Mouse (Mus musculus) left cerebral cortex, adult 9 months (tissue): ENCODE measurements around the gene Drd2.

Experiments
- DNase-seq, 2 experiments: peaks; one replicate each; pipeline ENCODE4 v3.0.0; 2022; ENCODE audit warnings: low spot score in 2 of 2

The Drd2 gene

DNA sequence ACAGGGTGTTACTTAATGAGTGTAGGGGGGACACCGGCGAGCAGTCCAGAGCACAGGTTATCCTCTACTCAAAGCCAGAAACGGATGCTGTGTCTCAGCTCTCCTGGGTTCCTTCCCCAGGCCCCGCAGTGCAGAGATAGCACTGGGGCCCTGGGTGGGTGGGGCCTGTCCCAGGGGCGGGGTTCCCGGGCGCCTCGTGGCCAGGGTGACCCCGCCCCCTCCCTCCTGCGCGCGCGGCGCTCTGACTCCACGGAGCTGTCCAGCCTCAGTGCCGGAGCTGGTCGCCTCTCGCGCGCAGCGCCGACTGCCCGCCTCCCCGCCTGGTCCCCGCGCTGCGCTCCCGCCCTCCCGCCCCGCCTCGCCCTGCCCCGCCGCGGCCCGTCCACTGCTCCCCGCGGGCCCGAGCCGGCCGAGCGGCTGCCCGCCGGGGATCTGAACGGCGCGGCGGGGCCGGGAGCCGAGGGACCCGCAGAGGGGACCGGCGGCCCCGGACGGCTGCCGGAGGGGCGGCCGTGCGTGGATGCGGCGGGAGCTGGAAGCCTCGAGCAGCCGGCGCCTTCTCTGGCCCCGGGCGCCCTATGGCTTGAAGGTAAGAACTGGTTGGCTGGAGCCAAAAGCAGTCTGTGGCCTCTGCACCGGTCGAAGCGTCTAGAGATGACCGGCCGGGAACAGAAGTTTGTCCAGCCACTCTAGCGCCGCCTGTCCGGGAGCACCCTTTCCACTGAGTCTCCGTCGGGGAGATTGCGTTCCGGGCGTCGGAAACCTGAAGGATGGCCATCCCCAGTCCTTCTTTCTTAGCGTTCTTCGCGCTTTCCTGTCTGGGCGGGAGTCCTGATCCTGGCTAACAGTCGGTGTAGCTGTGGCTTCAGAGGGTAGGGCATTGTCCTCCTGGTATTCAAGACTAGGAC lies at the start of gene Drd2:
TSS of gene Drd2 (plus strand) at position 492 of the 908 bp plus-strand sequence.
- DNase-seq: no peak

DNA sequence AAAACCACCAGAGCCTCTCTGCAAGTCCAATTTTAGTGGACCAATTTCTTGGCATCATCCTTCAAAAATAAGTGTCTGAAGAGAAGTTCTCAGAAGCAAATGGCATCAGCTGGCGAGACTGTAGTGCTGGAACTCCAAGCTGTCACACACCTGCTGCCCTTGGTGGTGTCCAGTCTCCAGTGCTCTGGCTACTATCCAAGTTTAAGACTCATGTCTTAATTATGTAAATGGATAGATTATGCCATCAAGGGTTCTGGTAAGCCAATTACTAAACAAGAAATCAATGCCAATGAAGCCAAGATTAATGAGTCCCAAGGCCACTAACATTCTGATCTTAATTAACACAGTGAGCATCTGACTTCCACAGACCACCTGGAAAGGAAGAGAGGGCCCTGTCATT lies 45.3 kb upstream of the Drd2 start:
- no peak for DNase-seq

GRCm38 (mm10) chr9:49307576-49307975 lies 32.9 kb upstream of the Drd2 start:
- peak; percentile 3 to 8 for DNase-seq

DNA sequence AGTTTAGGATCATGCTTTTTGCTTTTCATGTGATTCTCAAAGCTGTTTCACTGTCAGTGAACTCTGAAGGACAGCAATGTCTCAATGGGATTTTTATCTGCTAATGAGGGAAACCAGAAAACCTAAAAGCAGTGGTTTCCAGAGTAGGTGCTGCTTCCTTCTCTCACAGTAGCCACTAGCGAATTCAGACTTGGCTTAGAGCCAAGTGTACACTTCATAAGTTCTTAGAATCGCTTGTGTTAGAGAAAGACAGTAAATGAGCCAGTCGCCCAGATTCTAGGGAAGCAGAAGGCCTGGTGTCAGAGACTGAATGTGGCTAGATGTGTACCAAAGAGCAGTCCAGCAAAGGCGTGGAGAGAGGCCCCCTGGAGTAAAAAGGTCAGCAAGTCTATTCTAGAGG lies 29.6 kb upstream of the Drd2 start:
- DNase-seq: no peak

DNA sequence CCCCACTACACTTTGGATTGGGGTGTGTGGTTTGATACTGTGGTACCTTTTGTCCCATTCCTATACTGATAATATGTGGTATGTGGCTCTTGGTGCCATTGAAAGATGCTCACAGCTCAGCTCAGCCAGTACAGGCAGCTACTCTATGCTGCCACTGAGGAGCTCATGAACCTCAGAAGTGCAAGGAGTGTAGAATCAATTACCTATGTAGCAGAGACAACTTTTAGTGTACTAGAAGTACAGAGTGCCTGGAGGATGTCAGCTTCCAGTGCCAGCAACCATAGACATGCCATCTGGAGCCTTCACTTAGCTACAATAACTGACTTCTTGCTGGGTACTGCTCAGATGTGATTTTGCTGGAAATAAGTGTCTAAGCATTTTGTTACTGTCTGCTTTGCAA lies 21.8 kb upstream of the Drd2 start:
- DNase-seq: no peak

DNA sequence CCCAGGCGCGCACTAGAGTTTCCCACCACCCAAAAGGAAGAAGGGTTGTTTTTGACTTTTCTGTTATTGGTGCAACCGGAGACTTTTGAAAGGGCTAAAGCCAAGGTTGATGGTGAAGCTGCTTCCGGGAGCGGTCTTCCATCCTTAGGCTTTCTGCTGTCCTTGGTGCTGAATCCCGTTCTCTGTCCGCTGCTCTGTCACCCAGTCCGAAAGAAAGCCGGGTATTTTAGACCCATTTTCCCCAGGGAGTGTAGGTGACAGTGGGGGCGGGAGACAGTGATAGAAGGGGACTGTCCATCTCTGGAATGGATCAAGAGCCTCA lies 578 bp downstream of the Drd2 start:
- DNase-seq: no peak

- DNase-seq: no peak
These were observed 25.3 kb downstream of the Drd2 start for GRCm38 (mm10) chr9:49365763-49366162.

DNA sequence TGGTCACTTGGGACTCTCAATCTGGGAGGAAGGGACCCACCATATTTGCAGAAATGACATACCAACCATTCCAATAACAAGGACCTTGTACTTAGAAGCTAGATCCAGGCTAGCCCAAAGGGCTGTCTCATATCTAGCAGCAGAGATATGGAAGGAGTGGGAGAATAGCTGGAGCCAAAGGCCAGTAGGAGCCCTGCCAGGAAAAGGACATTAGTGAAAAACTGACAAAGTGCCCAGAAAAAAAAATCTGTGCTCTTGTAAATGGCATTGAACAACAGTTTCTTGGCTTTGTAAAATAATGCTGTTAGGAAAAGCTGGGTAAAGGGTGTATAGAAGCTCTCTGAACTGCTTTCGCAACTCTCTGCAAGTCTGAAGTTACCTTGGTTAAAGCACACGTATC lies 33.5 kb downstream of the Drd2 start:
- DNase-seq: no peak

DNA sequence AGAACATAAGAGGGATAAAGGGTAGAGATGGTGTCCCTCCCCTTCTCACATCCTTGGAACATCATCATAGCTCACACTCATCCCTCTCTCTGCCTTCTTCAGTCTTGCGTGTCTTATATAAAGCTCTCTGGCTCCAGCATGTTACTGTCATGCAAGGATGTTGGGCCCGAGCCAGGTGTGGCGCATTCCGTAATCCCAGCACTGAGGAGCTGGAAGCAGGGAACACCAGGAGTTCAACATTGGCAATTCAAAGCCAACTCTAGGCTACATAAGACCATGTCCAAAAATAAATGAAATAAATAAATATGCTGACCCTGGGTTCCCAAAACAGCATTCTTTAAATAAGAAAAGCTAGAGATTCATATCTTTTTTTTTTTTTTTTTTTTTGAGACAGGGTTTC lies 39.5 kb downstream of the Drd2 start:
- no peak for DNase-seq

- no peak for DNase-seq
These were observed 43.6 kb downstream of the Drd2 start for GRCm38 (mm10) chr9:49384041-49384440.

DNA sequence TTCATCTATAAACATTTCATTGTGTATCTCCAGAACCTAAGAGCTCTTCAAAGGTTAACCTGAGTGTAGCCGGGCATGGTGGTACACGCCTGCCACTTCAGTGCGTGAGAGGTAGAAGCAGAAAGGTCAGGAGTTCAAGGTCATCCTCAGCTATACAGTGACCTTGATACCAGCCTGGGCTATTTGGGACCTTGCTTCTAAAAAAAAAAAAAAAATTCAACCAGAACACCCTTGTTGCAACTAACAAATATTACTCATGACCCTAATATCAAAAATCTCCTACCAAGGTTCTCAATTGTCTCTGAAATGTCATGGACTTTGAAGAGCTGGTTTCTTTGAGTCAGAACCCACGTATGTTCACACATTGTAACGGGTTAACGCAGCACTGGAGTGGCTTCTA lies 44.4 kb downstream of the Drd2 start:
- DNase-seq: no peak

- no peak for DNase-seq
These were observed 44.9 kb downstream of the Drd2 start for GRCm38 (mm10) chr9:49385301-49385700.

DNA sequence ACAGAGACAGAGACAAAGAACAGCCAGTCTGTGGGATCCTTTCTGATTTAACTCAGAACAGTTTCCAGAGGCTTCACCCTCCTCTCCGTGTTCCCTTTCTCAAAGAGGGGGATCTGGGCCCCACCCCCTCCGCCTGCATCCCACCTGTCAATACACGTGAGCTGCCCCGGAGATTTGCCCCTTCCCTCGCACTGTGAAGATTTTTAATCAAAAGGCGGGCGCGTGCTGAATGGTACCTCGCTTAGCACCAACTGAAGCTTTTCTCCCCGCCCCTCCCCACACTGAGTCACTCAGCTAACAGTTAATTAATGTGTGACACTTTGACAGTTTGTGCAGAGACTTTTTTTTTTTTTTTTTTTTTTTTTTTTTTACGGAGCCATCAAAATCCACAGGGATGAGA lies 45.7 kb downstream of the Drd2 start:
- DNase-seq: peak in 1 of 2 experiments; percentile 28

DNA sequence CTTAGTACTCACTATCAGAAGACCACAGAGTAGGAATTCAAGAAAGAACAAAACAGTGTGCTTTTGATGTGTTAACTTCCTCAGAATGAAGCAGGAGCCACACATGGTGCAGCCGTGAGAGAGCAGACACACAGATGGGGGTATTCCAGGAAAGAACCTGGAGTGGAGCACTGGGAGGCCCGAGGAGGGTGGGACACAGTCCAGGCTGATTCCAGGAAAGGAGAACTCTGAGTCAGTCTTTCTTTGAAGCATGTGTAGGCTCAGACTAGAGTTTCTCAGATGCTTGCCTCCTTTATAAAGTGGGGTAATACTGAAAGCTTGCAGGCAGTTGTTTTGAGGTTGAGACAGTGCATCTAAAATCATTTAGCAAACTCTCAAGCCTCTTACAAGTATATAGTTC lies 51.8 kb downstream of the Drd2 start:
- DNase-seq: peak in 1 of 2 experiments; percentile 10

DNA sequence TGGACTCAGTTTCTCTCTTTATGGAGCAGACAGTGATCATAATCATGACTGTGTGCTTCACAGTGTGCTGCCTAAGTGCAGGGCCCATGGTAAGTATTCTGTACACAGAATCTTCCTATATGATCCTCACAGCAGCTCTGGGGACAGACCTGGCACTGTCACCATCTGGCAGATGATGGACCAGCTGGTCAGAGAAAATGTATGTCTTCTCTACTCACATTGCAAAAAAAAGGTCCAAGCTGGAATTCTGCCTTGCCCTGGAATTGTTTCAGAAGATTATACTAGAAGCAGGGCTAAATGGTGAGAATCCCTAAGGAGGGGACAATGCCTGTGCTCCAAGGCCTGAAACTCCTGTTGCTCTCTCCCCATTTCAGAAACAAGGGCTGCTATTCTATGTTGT lies 55.6 kb downstream of the Drd2 start:
- DNase-seq: peak in 1 of 2 experiments; percentile 30

GRCm38 (mm10) chr9:49403711-49404110 lies 63.3 kb downstream of the Drd2 start:
- DNase-seq: no peak

DNA sequence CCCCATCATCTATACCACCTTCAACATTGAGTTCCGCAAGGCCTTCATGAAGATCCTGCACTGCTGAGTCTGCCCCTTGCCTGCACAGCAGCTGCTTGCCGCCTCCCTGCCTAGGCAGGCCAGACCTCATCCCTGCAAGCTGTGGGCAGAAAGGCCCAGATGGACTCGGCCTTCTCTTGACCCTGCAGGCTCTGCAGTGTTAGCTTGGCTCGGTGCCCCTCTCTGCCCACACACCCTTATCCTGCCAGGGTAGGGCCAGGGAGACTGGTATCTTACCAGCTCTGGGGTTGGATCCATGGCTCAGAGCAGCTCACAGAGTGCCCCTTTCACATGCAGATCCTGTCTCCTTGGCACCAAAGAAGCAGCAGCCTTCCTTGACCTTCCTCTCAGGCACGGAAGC lies 66.6 kb downstream of the Drd2 start:
- no peak for DNase-seq

DNA sequence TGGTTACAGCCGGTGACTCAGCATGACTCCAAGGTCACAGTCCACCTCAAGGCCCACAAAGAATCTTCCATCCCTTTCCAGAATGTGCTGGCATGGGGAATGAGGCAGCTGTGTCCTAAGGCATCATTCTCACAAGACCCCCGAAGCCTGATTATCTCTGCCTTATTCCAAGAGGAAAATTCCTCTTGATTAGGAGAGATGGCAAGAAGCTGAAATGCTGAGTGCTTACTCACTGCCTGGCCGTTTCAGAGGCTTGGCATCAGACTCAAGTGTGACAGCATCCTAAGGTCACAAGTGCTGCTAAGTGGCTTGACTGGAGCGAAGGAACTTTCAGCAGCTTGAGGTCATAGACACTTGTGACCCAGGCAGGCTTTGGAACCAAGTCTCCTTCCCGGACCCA lies 70.2 kb downstream of the Drd2 start:
- DNase-seq: no peak

- DNase-seq: no peak
These were observed 83.4 kb downstream of the Drd2 start for GRCm38 (mm10) chr9:49423866-49424265.

DNA sequence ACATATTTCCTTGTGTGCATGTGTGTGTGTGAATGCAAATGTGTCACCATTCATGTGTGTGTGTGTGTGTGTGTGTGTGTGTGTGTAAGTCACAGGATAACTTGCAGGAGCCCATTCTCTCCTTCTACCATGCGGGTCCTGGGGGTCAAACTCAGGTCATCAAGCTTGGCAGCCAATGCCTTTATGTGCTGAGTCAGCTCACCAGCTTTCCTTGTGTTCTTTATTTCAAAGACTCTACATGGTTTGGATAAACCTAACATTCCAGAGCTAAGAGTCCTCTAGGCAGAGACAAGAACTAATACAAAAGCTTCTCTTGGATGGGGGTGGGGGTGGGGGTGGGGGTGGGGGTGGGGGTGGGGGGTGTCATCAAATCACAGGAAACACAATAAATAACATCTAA lies 85.2 kb downstream of the Drd2 start:
- no peak for DNase-seq

DNA sequence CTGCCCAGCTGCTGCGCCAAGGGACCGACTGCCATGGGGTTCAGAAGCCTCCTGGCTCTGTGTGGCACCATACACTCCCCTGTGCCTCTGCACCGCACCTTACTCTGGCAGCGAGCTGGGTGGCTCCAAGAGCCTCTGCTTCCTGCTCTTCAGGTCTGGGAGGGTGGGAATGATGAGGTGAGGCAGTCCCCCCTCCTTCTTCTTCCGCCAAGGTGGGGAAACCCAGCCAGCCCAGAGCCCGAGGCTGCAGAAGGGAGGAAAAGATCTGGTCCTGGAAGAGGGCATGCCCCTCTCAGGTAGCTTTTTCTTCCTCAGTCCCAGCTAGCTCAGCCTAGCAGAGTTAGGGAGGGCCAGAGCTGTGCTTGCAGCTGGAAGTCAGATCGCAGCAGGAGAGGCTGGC lies 86.5 kb downstream of the Drd2 start, which contains the start of gene Ankk1:
TSS of gene Ankk1 (minus strand) at position 101 of the 400 bp plus-strand sequence.
- DNase-seq: no peak

DNA sequence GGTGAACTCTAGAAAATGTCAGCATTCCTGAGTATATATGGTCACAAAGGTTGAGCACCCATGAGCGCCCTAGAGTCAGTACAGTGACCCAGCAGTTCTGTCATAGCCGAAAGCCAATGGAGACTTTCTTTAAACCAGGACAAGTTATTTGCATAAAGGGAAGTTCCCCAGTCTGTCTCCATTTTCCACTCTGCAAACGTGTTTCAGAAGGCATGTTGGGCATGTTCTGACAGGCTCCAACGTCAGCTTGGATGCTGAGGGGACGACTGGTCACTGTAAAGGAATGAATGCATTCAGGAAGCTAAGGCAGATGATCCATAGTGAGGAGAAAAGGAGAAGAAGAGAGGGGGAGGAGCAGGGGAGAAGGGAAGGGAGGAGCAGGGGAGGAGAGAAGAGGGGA lies 87.1 kb downstream of the Drd2 start:
- no peak for DNase-seq

DNA sequence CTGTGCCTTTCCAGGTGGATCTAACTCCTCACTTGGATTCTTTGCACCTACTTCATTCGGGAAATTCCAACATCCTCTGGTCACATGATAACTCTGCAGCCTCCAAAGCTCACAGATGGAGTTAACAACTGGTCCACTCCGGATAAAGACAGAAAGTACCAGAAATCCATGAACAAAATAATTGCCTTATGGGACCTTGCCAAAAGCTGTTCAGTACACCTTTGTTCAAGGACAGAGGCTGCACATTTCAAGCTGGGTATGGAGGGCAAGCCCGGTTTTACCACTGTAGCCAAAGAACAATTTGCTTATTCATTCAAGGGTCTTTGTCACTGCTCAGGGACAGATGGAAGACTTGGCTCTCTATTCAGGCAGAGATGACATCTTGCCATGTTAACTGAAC lies 102.2 kb downstream of the Drd2 start:
- DNase-seq: peak in 1 of 2 experiments; percentile 5

DNA sequence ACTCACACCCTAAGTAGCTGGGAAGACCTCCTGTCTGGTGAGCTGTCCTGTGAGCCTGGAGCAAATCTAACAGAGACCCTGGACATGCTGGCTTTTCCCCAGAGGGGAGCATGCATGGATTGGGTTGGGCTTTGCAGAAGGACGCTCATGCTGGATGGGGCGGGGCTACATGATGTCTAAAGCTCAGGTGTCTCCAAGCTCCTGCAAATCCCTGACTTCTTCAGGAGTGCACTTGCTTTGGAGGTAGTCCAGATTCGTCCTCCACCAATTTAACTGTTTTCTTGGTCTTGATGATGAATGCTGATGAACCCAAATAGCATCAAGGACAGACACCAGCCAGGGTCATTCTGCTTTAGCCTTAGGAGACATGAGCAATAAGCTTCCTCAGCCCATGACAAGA lies 110.1 kb downstream of the Drd2 start:
- no peak for DNase-seq
